Mouse (Mus musculus): ENCODE measurements around the gene Hopx.

DNA sequence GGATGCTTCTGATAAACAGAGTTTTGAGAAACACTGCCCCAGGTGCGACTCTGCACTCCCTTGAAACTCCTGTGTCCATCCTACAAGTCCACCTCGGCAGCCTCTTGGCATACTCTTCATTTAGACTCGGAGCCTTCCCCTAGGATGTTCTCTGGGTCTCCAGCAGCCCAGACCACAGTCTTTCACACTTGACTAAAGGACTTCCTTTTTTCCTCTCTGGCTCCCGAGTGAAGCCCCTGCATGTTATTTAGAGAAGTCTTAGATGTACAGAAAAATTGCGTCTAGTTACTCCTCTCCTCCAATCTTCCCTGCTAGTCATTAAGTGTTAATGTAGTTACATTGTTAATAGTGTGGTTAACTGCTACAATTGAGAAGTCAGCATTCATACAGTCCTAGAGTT, 70.6 kb downstream of the Hopx start:
- TF ChIP-seq CTCF (IDR thresholded peaks at IDR 0.05; ENCODE audit: extremely low read depth, insufficient read depth, insufficient read length, insufficient replicate concordance) (no peak), POLR2A (IDR thresholded peaks at IDR 0.05; ENCODE audit: low read depth, low read length) (no peak)

Data from spleen, adult 2 months (tissue).